Mouse (Mus musculus) embryonic facial prominence, embryonic 13.5 days (tissue): ENCODE results near the gene Kdm2a. TPM values are rescaled to one million over a fixed set of nuclear protein-coding genes. Genes with fewer than 3 reads are reported as not detected.
"Not testable (repeated sequence)": the region's sequence is repeated elsewhere in the genome, so short reads cannot be mapped to it uniquely, and the experiment has no call there.

Experiments used
- ATAC-seq: fragments of 200-750 bp; cut with Nextera tagmentation; 2 replicates; pipeline ENCODE4 v1.8.0; 2017; ENCODE audit warnings: low read depth; ENCODE audit not compliant: insufficient number of reproducible peaks, insufficient read depth, low FRiP score, low TSS enrichment
- H3K27ac ChIP-seq: fragments of 300-500 bp; sonication (generic); 2 replicates; pipeline ENCODE4 v1.5.1; 2015; ENCODE audit warnings: moderate library complexity, mild to moderate bottlenecking, inconsistent platforms
- H3K27me3 ChIP-seq: fragments of 300-500 bp; sonication (generic); 2 replicates; pipeline ENCODE4 v1.6.1; 2015; ENCODE audit warnings: mild to moderate bottlenecking, inconsistent platforms
- H3K36me3 ChIP-seq: fragments of 300-500 bp; sonication (generic); 2 replicates; pipeline ENCODE4 v1.6.1; 2015; ENCODE audit warnings: mild to moderate bottlenecking, inconsistent platforms
- H3K4me1 ChIP-seq: fragments of 300-500 bp; sonication (generic); 2 replicates; pipeline ENCODE4 v1.6.1; 2015; ENCODE audit warnings: inconsistent platforms
- H3K4me2 ChIP-seq: fragments of 300-500 bp; sonication (generic); 2 replicates; pipeline ENCODE4 v1.6.1; 2015; ENCODE audit warnings: moderate library complexity, mild to moderate bottlenecking, inconsistent platforms
- H3K4me3 ChIP-seq: fragments of 300-500 bp; sonication (generic); 2 replicates; pipeline ENCODE4 v1.5.1; 2015; ENCODE audit warnings: mild to moderate bottlenecking, inconsistent platforms
- H3K9ac ChIP-seq: fragments of 300-500 bp; sonication (generic); 2 replicates; pipeline ENCODE4 v1.6.1; 2015; ENCODE audit warnings: mild to moderate bottlenecking, inconsistent platforms
- H3K9me3 ChIP-seq: fragments of 300-500 bp; sonication (generic); 2 replicates; pipeline ENCODE4 v1.6.1; 2016; ENCODE audit warnings: inconsistent platforms
- WGBS: fragments of 180-500 bp; shearing (Covaris S2); methylation state at CpG from one replicate; pipeline ENCODE4 v1.1.7; 2015; ENCODE audit warnings: mixed read lengths; 5-methylcytosine and 5-hydroxymethylcytosine counted together
- polyA plus RNA-seq: library from polyadenylated mRNA; unstranded; fragments of >200 nt; fragmentation: Nextera tagmentation; extraction: Ambion mirVana; gene quantifications from 2 replicates; pipeline ENCODE4 v1.2.1, GENCODE M21; 2015

Gene Kdm2a
- polyA plus RNA-seq, 1 experiment from 2014 or later: 53.6 TPM

DNA sequence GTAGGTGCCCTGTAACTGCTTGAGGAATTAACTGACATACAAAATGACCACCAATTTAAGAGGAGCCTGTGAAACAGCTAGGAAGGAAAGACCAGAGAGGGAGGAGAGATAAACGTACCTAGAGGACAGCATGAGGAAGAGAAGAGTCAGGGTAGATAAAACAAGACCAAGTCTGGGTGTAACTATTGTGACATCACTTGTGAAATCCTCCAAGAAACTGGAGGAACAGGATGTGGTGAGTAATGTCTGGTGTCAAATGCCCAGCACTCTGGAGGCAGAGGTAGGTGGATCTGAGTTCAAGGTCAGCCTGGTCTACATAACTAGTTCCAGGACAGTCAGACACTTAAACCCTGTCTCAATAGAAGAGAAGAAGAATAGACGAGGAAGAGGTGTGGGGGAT, 11.0 kb upstream of the Kdm2a start:
- H3K9me3 ChIP-seq: no peaks in the 10 kb centered on the region
- WGBS: 57% methylated on average over 2 of the region's 2 CpGs
- no peak overlapping the region for H3K4me3 ChIP-seq
- H3K27ac ChIP-seq: no peak overlapping the region
- no peak overlapping the region for H3K4me2 ChIP-seq
- H3K27me3 ChIP-seq: no peaks in the 10 kb centered on the region
- no peaks in the 10 kb centered on the region for H3K36me3 ChIP-seq
- ATAC-seq: no peak
- no peaks in the 10 kb centered on the region for H3K4me1 ChIP-seq
- H3K9ac ChIP-seq: no peak overlapping the region

DNA sequence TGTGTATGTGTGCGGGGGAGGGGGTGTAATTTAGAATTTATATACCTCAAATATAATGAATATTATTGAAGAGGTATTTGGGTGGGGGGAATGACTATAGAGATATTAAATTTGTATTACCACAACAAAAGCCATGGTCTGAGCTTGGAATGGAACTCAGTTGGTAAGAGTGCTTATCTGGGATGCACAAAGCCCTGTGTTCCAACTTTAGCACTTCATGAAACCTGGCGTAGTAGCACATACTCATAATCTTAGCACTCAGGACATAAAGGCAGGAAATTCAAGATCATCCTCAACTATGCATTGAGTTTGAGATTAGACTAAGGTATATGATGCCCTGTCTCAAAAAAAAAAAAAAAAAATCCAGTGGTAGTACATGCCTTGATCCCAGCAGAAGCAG, 6.8 kb upstream of the Kdm2a start:
- H3K27me3 ChIP-seq: no peaks in the 10 kb centered on the region
- H3K4me1 ChIP-seq: no peaks in the 10 kb centered on the region
- H3K27ac ChIP-seq: no peak overlapping the region
- H3K4me3 ChIP-seq: no peak overlapping the region
- no peak for ATAC-seq
- no peak overlapping the region for H3K9ac ChIP-seq
- 97% methylated on average over 2 of the region's 2 CpGs for WGBS
- H3K4me2 ChIP-seq: no peak overlapping the region
- H3K36me3 ChIP-seq: no peaks in the 10 kb centered on the region
- no peaks in the 10 kb centered on the region for H3K9me3 ChIP-seq

DNA sequence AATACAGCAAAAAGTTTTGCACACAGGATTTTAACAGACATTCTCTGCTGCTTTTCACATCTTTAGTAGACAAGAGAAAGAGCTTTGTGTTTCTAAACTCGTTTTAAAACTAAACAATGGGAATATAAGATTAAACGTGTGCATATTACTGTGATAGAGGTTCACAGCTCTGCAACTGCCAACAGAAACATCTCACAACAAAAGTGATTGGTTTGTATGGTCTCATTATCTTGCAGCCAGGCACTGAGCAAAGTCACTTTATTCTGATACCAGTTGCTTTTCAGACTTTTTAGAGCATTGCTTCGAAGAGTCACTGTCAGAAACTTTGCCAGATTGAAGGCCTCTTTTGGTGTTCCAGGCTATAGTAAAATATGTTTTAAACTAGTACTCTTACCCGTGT, 874 bp upstream of the Kdm2a start:
- Histone ChIP-seq H3K4me2 (peak overlapping the region; percentile 85), H3K27ac (peak overlapping the region; percentile 5; the same call in 1 of the 2 replicates), H3K4me1 (peaks cover 16% of the 10 kb centered on the region), H3K36me3 (no peaks in the 10 kb centered on the region), H3K27me3 (no peaks in the 10 kb centered on the region), H3K9me3 (no peaks in the 10 kb centered on the region), H3K9ac (no peak overlapping the region), H3K4me3 (no peak overlapping the region)
- ATAC-seq: no peak
- WGBS: 76% methylated on average over 4 of the region's 4 CpGs

DNA sequence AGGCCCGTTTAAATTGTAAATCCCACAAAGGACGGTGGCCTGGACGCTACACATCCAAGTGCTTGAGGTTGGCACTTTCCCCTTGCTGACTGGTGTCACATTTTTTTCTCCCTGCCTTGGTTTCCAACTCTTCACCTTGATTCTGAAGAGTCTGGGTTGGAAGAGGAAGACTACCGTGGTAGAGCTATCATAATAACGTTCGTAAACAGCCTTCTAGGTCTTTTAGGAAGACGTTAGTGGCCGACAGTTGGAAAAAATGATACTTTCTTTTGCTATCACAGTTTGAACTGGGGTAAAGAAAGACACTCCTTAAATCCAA, 504 bp upstream of the Kdm2a start:
- no peaks in the 10 kb centered on the region for H3K27me3 ChIP-seq
- 29% methylated on average over 8 of the region's 8 CpGs for WGBS
- peak overlapping the region; percentile 91 for H3K27ac ChIP-seq
- ATAC-seq: no peak
- H3K9ac ChIP-seq: peak overlapping the region; percentile 89
- H3K36me3 ChIP-seq: no peaks in the 10 kb centered on the region
- no peaks in the 10 kb centered on the region for H3K9me3 ChIP-seq
- H3K4me1 ChIP-seq: peaks cover 18% of the 10 kb centered on the region
- peak overlapping the region; percentile 99 for H3K4me3 ChIP-seq
- peak overlapping the region; percentile 85 for H3K4me2 ChIP-seq

DNA sequence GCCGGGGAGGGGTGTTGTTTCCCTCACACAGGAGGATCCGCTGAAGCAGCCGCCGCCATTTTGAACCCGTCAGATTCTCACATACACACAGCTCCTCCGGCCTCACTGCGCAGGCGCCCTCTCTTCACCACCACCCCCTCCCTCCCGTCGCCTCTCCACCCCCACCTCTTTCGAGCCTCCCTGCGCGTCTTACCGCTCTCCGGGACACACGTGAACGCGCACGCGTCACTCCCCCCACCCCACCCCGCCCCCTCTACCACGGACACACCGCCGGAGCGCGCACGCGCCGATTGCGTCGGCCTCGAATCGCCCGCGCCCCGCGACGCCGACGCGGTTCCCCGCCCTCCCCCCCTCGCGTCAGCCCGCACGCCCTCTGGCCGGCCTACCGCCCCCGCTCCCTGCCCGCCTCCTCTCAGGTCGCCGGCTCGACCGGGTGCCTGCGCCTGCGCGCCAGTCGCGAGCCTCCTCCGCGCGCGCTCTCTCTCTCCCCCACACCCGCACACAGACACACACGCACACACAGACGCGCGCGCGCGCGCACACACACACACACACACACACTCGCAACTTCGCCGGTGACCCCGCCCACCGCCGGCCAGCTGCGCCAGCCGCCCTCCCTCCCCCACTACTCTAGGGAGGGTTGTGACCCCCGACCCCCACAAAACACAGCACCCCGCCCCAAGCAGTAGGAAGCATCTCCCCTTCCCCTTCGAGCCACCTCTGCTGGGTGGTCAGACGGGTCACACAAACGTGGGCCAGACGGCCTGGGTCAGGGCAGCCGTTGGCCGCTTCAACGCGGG, 887 bp downstream of the Kdm2a start:
- H3K9me3 ChIP-seq: no peaks in the 10 kb centered on the region

DNA sequence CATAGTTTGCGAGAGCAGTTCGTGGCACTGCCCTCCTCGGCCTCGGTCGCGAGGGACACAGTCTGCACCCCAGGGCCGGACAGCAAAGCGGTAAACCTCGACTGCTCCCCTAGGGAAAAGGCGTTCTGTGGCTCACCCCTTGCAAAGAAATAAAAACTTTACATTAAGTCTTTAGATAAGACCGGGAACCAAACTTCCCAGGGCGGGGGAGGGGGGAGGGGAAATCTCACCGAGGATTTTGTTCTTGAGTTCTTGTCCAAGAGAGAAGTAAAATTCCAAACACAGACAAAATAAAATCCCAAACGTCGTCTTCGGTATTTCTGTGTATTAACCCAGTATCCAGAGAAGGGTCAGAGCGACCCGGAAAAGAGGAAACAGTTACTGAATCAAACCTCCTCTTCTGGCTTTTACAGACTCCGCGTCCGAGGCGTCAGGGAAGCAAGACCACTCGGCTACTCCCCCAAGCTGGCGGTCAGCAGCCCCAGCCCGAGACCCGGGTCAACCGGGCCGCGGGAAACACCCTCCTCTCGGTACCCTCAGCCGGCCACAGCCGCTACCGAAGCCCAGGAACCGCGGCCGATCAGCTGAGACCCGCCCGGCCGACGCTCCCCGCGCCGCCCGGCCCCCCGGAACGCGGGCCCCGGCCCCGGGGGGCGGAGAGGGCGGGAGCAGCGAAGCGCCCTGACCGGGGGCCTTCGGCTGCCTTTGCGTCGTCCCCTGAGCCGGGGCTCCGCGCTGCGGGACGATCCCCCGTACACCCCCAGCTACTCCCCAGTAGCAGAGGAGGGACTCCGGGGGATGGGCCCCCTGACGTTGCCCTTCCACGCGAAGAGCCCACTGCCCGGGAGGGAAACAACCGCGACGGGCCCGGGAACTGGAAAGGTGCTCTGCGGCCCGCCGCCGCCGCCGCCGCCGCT, 1.7 kb downstream of the Kdm2a start:
- no peaks in the 10 kb centered on the region for H3K9me3 ChIP-seq
- H3K9ac ChIP-seq: peak overlapping the region; percentile 100
- H3K4me1 ChIP-seq: peaks cover 25% of the 10 kb centered on the region
- H3K36me3 ChIP-seq: peaks cover 12% of the 10 kb centered on the region; the same call in 1 of the 2 replicates
- WGBS: under 1% methylated on average over 78 of the region's 80 CpGs
- H3K27ac ChIP-seq: peak overlapping the region; percentile 92
- peak overlapping the region; percentile 99 for H3K4me3 ChIP-seq
- H3K4me2 ChIP-seq: peak overlapping the region; percentile 75
- ATAC-seq: peak; percentile 53
- no peaks in the 10 kb centered on the region for H3K27me3 ChIP-seq

More for the DNA sequence above, 887 bp downstream of the Kdm2a start:
- Histone ChIP-seq H3K4me1 (peaks cover 25% of the 10 kb centered on the region), H3K4me3 (peak overlapping the region; percentile 99), H3K4me2 (peak overlapping the region; percentile 85), H3K27ac (peak overlapping the region; percentile 92), H3K9ac (peak overlapping the region; percentile 100), H3K27me3 (no peaks in the 10 kb centered on the region), H3K36me3 (peaks cover 5% of the 10 kb centered on the region; the same call in 1 of the 2 replicates)
- peak; percentile 94 for ATAC-seq
- under 1% methylated on average over 60 of the region's 90 CpGs for WGBS

DNA sequence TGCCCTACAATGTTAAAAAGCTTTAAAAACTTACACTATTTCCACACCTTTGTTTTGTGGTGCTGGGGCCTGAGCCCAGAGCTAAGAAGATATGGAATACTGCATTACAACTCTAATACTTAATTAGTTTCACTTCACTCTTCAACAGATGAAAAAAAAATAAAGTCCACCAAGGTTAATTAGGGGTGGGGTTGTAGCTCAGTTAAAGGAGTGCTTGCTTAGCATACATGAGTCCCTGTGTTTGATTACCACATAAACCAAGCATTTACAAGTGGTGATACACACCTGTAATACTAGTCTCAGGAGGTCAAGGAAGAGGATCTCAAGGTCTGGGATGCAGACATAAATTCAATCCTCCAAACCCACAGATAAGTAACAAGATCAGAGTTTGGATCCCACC, 10.8 kb downstream of the Kdm2a start:
- Histone ChIP-seq H3K9ac (no peak overlapping the region), H3K4me1 (no peaks in the 10 kb centered on the region; the same call in 1 of the 2 replicates), H3K27ac (no peak overlapping the region), H3K27me3 (no peaks in the 10 kb centered on the region), H3K4me2 (no peak overlapping the region), H3K4me3 (no peak overlapping the region), H3K36me3 (peaks cover 40% of the 10 kb centered on the region), H3K9me3 (no peaks in the 10 kb centered on the region)
- ATAC-seq: no peak

DNA sequence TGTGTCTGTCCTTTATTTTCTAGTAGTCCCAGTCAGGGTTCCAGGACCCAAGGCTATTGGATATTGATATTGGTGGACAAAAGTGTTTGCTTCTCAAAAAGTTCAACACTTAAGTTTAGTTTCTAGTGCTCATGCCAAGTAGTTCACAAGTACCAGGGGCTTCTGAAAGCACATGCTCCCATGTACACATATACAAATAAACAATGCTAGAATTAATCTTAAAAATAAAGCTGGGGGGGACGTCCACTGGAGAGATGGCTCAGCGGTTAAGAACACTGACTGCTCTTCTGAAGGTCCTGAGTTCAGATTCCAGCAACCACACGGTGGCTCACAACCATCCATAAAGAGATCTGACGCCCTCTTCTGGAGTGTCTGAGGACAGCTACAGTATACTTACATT, 13.1 kb downstream of the Kdm2a start:
- no peak for ATAC-seq
- no peaks in the 10 kb centered on the region; the same call in 1 of the 2 replicates for H3K4me1 ChIP-seq
- H3K4me2 ChIP-seq: no peak overlapping the region
- H3K36me3 ChIP-seq: peaks cover 37% of the 10 kb centered on the region
- no peak overlapping the region for H3K27ac ChIP-seq
- no peak overlapping the region for H3K9ac ChIP-seq
- H3K9me3 ChIP-seq: no peaks in the 10 kb centered on the region
- 82% methylated on average over 4 of the region's 4 CpGs for WGBS
- H3K4me3 ChIP-seq: no peak overlapping the region
- no peaks in the 10 kb centered on the region for H3K27me3 ChIP-seq

DNA sequence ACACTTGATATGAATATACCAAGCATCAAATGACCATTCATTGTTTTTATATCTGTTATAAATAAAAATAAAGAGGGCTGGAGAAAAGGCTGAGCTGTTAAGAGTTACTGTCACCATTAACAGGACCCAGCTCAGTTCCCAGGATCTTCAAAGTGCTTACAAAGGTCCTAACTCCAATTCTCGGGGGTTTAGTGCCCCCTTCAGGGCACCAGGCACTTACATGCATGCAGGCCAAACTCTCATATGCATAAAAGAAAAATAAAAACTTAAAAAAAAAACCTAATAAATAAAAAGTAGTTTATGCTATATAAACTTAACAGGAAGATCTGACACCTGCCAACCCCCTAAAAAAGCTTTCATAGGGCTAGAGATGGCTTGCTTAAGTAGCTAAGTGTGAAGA, 13.8 kb downstream of the Kdm2a start:
- H3K27me3 ChIP-seq: no peaks in the 10 kb centered on the region
- no peak for ATAC-seq
- WGBS: 51% methylated on average over 1 of the region's 1 CpGs
- no peak overlapping the region for H3K9ac ChIP-seq
- no peak overlapping the region for H3K27ac ChIP-seq
- H3K4me1 ChIP-seq: no peaks in the 10 kb centered on the region; the same call in 1 of the 2 replicates
- no peak overlapping the region for H3K4me3 ChIP-seq
- no peaks in the 10 kb centered on the region for H3K9me3 ChIP-seq
- no peak overlapping the region for H3K4me2 ChIP-seq
- peaks cover 37% of the 10 kb centered on the region for H3K36me3 ChIP-seq

DNA sequence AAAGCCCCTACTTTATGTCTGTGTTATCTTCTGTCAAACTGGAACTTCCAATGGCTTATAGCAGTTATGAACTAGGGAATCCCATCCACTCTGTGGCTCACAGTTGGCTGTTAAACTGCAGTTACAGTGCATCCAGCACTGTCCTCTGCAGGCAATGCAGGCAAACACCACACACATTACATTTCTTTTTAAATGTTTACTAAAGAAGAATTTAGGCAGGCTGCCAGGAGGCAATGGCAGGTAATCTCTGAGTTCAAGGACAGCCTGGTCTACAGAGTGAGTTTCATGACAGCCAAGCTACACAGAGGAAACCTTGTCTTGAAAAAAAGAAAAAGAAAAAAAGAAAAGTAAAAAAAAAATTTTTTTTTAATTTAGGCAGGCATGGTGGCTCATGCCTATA, 14.8 kb downstream of the Kdm2a start:
- Histone ChIP-seq H3K36me3 (peaks cover 42% of the 10 kb centered on the region), H3K4me3 (no peak overlapping the region), H3K27me3 (no peaks in the 10 kb centered on the region), H3K9me3 (no peaks in the 10 kb centered on the region), H3K4me2 (no peak overlapping the region), H3K4me1 (no peaks in the 10 kb centered on the region; the same call in 1 of the 2 replicates), H3K27ac (no peak overlapping the region), H3K9ac (no peak overlapping the region)
- no peak for ATAC-seq

DNA sequence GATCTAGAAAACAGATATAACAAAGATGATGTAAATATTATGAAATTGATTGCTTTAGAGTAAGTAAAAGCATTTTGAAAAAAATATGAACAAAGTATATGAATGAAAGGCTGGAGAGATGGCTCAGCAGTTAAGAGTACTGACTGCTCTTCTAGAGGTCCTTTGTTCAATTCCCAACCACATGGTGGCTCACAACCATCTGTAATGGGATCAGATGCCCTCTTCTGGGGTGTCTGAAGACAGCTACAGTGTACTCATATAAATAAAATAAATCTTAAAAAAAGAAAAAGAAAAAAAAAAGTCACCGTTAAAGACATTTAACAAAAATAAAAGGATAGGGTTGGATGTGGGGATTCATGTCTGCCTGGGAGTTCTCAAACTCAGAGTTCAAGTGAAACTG, 15.8 kb downstream of the Kdm2a start:
- not testable (repeated sequence) for H3K4me2 ChIP-seq, H3K27ac ChIP-seq, H3K4me1 ChIP-seq, ATAC-seq, H3K27me3 ChIP-seq, H3K9ac ChIP-seq, H3K4me3 ChIP-seq, H3K9me3 ChIP-seq
- 79% methylated on average over 1 of the region's 1 CpGs for WGBS
- H3K36me3 ChIP-seq: peaks cover 37% of the 10 kb centered on the region

DNA sequence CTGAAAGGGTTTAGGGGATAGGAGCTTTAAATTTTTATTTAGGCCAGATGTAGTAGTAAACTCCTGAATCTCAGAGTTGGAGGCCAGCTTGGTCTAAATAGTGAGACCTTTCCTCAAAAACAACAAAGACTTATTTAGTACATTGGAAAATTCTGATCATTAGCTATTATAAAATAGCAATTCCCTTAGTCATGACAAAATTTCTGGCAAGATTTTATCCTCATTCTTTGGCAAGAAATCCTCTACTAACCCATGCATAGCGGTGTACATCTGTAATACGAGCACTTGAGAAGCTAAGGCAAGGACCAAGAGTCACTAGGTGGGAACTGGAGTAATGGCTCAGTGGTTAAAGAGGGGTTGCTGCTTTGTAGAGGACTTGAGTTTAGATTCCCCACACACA, 27.4 kb downstream of the Kdm2a start:
- ATAC-seq: no peak
- no peak overlapping the region for H3K4me2 ChIP-seq
- no peak overlapping the region for H3K9ac ChIP-seq
- peaks cover 17% of the 10 kb centered on the region; the same call in 1 of the 2 replicates for H3K36me3 ChIP-seq
- WGBS: 85% methylated on average over 2 of the region's 2 CpGs
- no peak overlapping the region for H3K4me3 ChIP-seq
- H3K9me3 ChIP-seq: no peaks in the 10 kb centered on the region
- H3K27ac ChIP-seq: no peak overlapping the region
- no peaks in the 10 kb centered on the region for H3K4me1 ChIP-seq
- H3K27me3 ChIP-seq: no peaks in the 10 kb centered on the region
